Mouse (Mus musculus): ENCODE measurements around the gene Scnm1.

GRCm38 (mm10) chr3:95117751-95118150, 16.1 kb downstream of the Scnm1 start:
- TF ChIP-seq CTCF (IDR thresholded peaks at IDR 0.05; ENCODE audit: low read depth) (no peak), EP300 (IDR thresholded peaks at IDR 0.05; ENCODE audit: low read depth) (no peak)
